Mouse (Mus musculus): ENCODE measurements at regions not wholly inside any gene's neighbourhood (a gene's known extent, or its start where the extent isn't known, plus 50 kb on each side); places are given as distances from the start of the nearest gene placed in this dataset.

DNA sequence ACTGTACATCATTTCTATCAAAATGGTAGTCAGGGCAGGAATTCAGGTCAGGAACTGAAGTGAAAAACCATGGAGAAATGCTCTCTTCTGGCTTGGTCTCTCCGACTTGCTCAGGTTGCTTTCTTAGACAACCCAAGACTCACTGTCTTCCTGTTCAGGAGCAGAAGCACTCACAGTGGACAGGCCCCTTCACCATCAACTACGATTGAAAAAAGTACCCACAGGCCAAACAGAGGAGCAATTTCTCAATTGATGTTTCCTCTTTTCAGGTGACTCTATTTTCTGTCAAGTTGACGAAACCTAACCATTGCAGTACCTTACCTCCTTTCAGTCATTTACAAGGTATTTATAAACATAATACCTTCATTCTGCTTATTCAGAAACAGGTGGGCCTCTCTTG lies 136.4 kb downstream of the St8sia4 start:
- no peaks in the 10 kb centered on the region for H3K27me3 ChIP-seq (ENCODE audit: control insufficient read depth, insufficient read depth, low read length)
- no peak overlapping the region for H3K9ac ChIP-seq (replicated peaks; ENCODE audit: low read length)
- no peak overlapping the region for H3K4me2 ChIP-seq (ENCODE audit: low read length)
- ATAC-seq (ENCODE audit: low FRiP score, low TSS enrichment) (no peak), DNase-seq (no peak)
- no peak overlapping the region for H3K4me3 ChIP-seq (replicated peaks; ENCODE audit: low read depth, low read length)
- H3K4me1 ChIP-seq (ENCODE audit: control insufficient read depth, insufficient read depth, low read length): no peaks in the 10 kb centered on the region
- WGBS: 90% methylated on average over 3 of the region's 3 CpGs
- H3K9me3 ChIP-seq (ENCODE audit: control insufficient read depth, low read length): no peaks in the 10 kb centered on the region
- H3K36me3 ChIP-seq (ENCODE audit: control insufficient read depth, insufficient read depth, low read length): no peaks in the 10 kb centered on the region
- H3K27ac ChIP-seq (replicated peaks; ENCODE audit: low read depth, low read length): no peak overlapping the region

Data from midbrain, embryonic 14.5 days (tissue).